Mouse (Mus musculus): ENCODE measurements around the gene Dusp5. TPM values are rescaled to one million over a fixed set of nuclear protein-coding genes. Genes with fewer than 3 reads are reported as not detected.
A peak's percentile ranks its signal among the peaks of the same experiment; 100 is the strongest.

The Dusp5 gene
- total and polyA plus RNA-seq, 2 experiments from 2014 or later, result 9.8 to 26.0 TPM

GRCm38 (mm10) chr19:53533236-53533635 is 4.3 kb downstream of the Dusp5 start:
- no peak for DNase-seq (ENCODE audit: low spot score)
- Histone ChIP-seq H3K9ac (replicated peaks; ENCODE audit: low read length) (no peak overlapping the region), H3K36me3 (ENCODE audit: insufficient read depth, low read length) (no peaks in the 10 kb centered on the region), H3K4me2 (ENCODE audit: low read depth, low read length) (0 out of 2 replicates have a peak overlapping the region, but pooled peaks have one; percentile 5), H3K4me3 (ENCODE audit: low read length) (no peak overlapping the region), H3K27me3 (ENCODE audit: insufficient read depth, low read length) (no peaks in the 10 kb centered on the region; the same call in 1 of the 2 replicates), H3K4me1 (ENCODE audit: insufficient read depth, low read length) (no peaks in the 10 kb centered on the region), H3K27ac (no peak overlapping the region), H3K9me3 (ENCODE audit: low read length) (no peaks in the 10 kb centered on the region)
- no peak for TF ChIP-seq CTCF (IDR thresholded peaks at IDR 0.05; ENCODE audit: low read depth)
- WGBS, result 86% methylated on average over 7 of the region's 7 CpGs
- ATAC-seq, result no peak

GRCm38 (mm10) chr19:53533810-53534601 is 5.1 kb downstream of the Dusp5 start:
- Histone ChIP-seq H3K4me1 (ENCODE audit: insufficient read depth, low read length) (no peaks in the 10 kb centered on the region), H3K27ac (no peak overlapping the region), H3K4me3 (ENCODE audit: low read length) (no peak overlapping the region), H3K9ac (replicated peaks; ENCODE audit: low read length) (no peak overlapping the region), H3K9me3 (ENCODE audit: low read length) (no peaks in the 10 kb centered on the region), H3K36me3 (ENCODE audit: insufficient read depth, low read length) (no peaks in the 10 kb centered on the region), H3K4me2 (ENCODE audit: low read depth, low read length) (0 out of 2 replicates have a peak overlapping the region, but pooled peaks have one; percentile 5), H3K27me3 (ENCODE audit: insufficient read depth, low read length) (no peaks in the 10 kb centered on the region; the same call in 1 of the 2 replicates)
- 83% methylated on average over 15 of the region's 15 CpGs for WGBS
- no peak for DNase-seq (ENCODE audit: low spot score)
- ATAC-seq, result no peak
- no peak for TF ChIP-seq CTCF (IDR thresholded peaks at IDR 0.05; ENCODE audit: low read depth)

- H3K4me3 ChIP-seq (ENCODE audit: low read length), result no peak overlapping the region
- H3K9ac ChIP-seq (replicated peaks; ENCODE audit: low read length), result no peak overlapping the region
- no peak overlapping the region for H3K27ac ChIP-seq
- no peak for TF ChIP-seq CTCF (IDR thresholded peaks at IDR 0.05; ENCODE audit: low read depth)
- no peaks in the 10 kb centered on the region for H3K4me1 ChIP-seq (ENCODE audit: insufficient read depth, low read length)
- no peak overlapping the region for H3K4me2 ChIP-seq (ENCODE audit: low read depth, low read length)
- DNase-seq (ENCODE audit: low spot score) (peak; percentile 38), ATAC-seq (peak; percentile 30; the same call in 1 of the 2 replicates)
- H3K27me3 ChIP-seq (ENCODE audit: insufficient read depth, low read length), result no peaks in the 10 kb centered on the region; the same call in 1 of the 2 replicates
- H3K9me3 ChIP-seq (ENCODE audit: low read length), result no peaks in the 10 kb centered on the region
- WGBS, result 34% methylated on average over 7 of the region's 7 CpGs
- H3K36me3 ChIP-seq (ENCODE audit: insufficient read depth, low read length), result no peaks in the 10 kb centered on the region
These were observed 6.0 kb downstream of the Dusp5 start for GRCm38 (mm10) chr19:53534757-53535410.

- Histone ChIP-seq H3K4me3 (ENCODE audit: low read length) (no peak overlapping the region), H3K27ac (no peak overlapping the region), H3K36me3 (ENCODE audit: insufficient read depth, low read length) (no peaks in the 10 kb centered on the region), H3K27me3 (ENCODE audit: insufficient read depth, low read length) (no peaks in the 10 kb centered on the region), H3K4me1 (ENCODE audit: insufficient read depth, low read length) (no peaks in the 10 kb centered on the region), H3K9me3 (ENCODE audit: low read length) (no peaks in the 10 kb centered on the region), H3K4me2 (ENCODE audit: low read depth, low read length) (no peak overlapping the region), H3K9ac (replicated peaks; ENCODE audit: low read length) (no peak overlapping the region)
- WGBS, result 49% methylated on average over 6 of the region's 6 CpGs
- ATAC-seq (0 out of 2 replicates have a peak, but pooled peaks have one; percentile 36), DNase-seq (ENCODE audit: low spot score) (no peak)
- no peak for TF ChIP-seq CTCF (IDR thresholded peaks at IDR 0.05; ENCODE audit: low read depth)
These were observed 6.5 kb downstream of the Dusp5 start for GRCm38 (mm10) chr19:53535421-53535820.

GRCm38 (mm10) chr19:53536251-53536650 is 7.3 kb downstream of the Dusp5 start:
- Histone ChIP-seq H3K36me3 (ENCODE audit: insufficient read depth, low read length) (0 out of 2 replicates have a peak, but pooled peaks cover 5% of the 10 kb centered on the region), H3K9me3 (ENCODE audit: low read length) (no peaks in the 10 kb centered on the region), H3K27ac (no peak overlapping the region), H3K4me3 (ENCODE audit: low read length) (no peak overlapping the region), H3K4me1 (ENCODE audit: insufficient read depth, low read length) (no peaks in the 10 kb centered on the region), H3K4me2 (ENCODE audit: low read depth, low read length) (no peak overlapping the region), H3K27me3 (ENCODE audit: insufficient read depth, low read length) (no peaks in the 10 kb centered on the region), H3K9ac (replicated peaks; ENCODE audit: low read length) (no peak overlapping the region)
- ATAC-seq (no peak), DNase-seq (ENCODE audit: low spot score) (no peak)
- 91% methylated on average over 6 of the region's 6 CpGs for WGBS
- no peak for TF ChIP-seq CTCF (IDR thresholded peaks at IDR 0.05; ENCODE audit: low read depth)

GRCm38 (mm10) chr19:53536731-53537666 is 8.1 kb downstream of the Dusp5 start:
- no peak overlapping the region for H3K27ac ChIP-seq
- H3K27me3 ChIP-seq (ENCODE audit: insufficient read depth, low read length), result no peaks in the 10 kb centered on the region
- 86% methylated on average over 17 of the region's 17 CpGs for WGBS
- 0 out of 2 replicates have a peak, but pooled peaks cover 9% of the 10 kb centered on the region for H3K36me3 ChIP-seq (ENCODE audit: insufficient read depth, low read length)
- TF ChIP-seq CTCF (IDR thresholded peaks at IDR 0.05; ENCODE audit: low read depth), result no peak
- ATAC-seq (no peak), DNase-seq (ENCODE audit: low spot score) (no peak)
- H3K4me2 ChIP-seq (ENCODE audit: low read depth, low read length), result no peak overlapping the region
- H3K9me3 ChIP-seq (ENCODE audit: low read length), result no peaks in the 10 kb centered on the region
- no peak overlapping the region for H3K9ac ChIP-seq (replicated peaks; ENCODE audit: low read length)
- no peak overlapping the region for H3K4me3 ChIP-seq (ENCODE audit: low read length)
- H3K4me1 ChIP-seq (ENCODE audit: insufficient read depth, low read length), result no peaks in the 10 kb centered on the region
